Mouse (Mus musculus) testis, adult 2 months (tissue): ENCODE results near the gene Fank1.

Source experiments
- CTCF ChIP-seq: fragments of 200-500 bp; IDR thresholded peaks from 2 replicates; pipeline ENCODE4 v1.5.1; 2012; ENCODE audit warnings: low read depth, mild to moderate bottlenecking, inconsistent platforms, low read length, moderate library complexity; ENCODE audit not compliant: control insufficient read depth, insufficient read depth, insufficient replicate concordance
- POLR2A ChIP-seq: fragments of 200-500 bp; IDR thresholded peaks from 2 replicates; pipeline ENCODE4 v1.6.1; 2012; ENCODE audit warnings: low read depth, mild to moderate bottlenecking, inconsistent platforms, low read length, moderate library complexity; ENCODE audit not compliant: control insufficient read depth

DNA sequence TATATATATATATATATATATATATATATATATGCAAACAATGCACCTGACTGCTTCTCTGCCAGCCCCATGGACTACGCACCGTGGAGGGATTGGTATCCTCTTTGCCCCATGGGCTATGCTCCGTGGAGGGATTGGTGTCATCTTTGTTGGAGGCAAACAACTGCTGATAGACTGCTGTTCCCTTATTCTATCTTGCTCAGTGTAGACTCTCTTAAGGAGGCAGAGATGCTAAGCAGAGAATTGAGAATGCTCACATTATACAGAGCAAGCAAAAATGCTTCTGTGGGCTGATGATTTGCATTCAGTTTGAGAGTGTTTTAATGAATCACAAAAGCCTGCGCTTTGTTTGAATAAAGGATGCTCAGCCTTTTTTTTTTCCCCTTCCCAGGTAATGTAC is 87.0 kb downstream of the Fank1 start:
- TF ChIP-seq CTCF (no peak), POLR2A (no peak)
